Mouse (Mus musculus) MN1 (cell line): ENCODE results near the gene Usp18.

Experiments
- DNase-seq: peaks from one replicate; pipeline ENCODE4 v3.0.0-alpha.2; 2016; ENCODE audit warnings: low spot score

Usp18 gene

DNA sequence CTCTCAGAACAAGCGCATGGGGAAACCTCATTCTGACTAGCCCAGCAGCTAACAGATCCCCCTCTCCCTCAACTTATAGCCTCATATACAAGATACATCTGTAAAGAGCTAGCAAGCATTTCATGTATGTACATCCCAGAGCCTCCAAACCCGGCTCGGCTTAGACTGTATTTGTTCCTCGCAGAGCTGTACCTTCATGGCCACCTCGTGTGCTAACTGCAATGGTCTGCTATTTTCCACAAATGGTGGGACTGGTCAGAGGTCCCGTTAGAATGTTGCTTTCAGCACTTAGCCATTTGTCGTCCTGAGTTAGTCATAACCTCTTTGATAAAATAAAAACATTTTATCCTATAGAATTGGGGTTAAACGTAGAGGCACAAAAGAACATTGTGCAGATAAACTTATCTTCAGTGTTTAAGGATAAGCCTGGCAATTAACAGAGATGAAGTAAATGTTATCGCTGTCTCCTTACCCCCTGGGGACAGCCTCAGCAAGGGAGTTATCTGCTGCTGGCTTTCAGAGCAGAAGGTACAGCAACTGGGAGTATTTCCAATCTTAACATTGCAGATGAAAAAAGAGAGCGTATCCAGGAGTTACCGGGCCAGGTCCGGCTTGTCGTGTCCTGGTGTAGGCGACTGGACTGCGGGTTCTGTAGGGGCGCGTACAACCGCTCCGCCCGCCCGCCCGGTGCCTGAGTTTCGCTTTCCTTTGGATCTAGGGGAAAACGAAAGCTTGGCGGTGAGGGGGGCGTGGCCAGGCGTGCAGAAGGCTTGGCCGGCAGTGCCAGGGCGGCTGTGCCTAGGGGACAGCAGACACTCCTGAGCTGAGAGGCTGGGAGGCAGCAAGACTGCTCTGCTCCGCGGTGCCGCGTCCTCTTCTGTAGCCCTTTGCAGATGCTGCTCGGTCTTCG, at the start of gene Usp18:
Gene Usp18 (plus strand): TSS at position 780 of the 910 bp plus-strand sequence.
- DNase-seq, result peak; percentile 92

DNA sequence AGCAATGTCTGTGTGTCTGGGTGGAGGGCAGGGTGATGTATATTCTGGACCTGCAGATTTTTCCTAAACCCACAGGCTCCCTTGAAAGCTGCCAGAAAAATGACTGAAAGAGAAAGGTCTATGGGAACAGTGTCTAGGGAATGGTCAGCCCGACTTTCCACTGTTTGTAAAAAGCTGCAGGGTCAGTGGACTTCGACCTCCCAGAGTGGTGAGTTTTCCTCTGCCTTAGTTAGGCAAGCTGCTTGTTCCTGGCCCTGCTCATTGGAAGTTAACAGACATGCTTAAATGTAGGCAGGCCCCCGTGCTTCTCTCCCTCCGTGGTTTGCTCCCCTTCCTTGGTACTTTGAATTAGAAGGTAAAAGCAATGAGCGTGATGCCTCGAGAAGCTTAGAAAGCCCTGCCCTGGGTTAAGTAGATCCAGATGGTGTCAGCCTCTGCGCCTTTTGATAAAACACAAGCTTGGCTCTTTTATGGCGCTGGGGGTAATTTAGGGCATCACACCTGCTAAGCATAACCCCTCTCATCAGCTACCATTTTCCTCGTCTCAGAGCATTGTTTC, 47.8 kb upstream of the Usp18 start:
- DNase-seq, result no peak

DNA sequence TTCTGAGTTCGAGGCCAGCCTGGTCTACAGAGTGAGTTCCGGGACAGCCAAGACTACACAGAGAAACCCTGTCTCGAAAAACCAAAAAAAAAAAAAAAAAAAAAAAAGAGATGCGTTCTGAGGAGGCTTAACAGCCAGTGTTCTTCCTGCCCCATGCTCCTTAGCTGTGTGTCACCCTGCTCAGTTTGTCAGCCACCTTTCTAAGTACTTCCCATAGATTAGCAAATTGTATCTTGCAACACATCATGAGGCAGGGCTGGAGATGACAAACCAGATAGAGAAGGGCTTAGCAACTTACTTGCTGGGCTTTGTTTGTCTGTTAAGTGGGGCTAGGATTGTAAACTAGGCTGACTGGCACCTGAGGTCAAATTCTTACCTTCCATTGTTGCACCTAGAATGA, 45.2 kb upstream of the Usp18 start:
- no peak for DNase-seq

DNA sequence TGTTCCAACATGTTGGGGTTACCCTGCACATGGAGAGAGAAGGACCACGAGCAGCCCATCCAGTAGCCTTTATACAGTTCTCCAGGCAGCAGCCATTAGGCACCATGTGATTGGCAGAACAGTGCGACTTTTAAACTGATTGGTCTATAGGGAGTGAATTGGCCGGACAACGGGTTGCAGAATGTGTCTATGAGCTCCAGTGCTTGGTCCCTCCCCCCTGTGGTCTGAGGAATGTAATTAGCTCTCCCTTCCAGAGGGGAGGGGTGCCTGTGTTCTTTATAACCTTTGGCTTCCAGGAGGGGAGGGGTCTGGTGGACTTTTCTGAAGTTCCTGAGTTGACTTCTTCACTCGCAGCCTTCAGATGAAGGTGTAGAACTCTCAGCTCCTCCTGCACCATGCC, 43.7 kb upstream of the Usp18 start:
- DNase-seq, result no peak

DNA sequence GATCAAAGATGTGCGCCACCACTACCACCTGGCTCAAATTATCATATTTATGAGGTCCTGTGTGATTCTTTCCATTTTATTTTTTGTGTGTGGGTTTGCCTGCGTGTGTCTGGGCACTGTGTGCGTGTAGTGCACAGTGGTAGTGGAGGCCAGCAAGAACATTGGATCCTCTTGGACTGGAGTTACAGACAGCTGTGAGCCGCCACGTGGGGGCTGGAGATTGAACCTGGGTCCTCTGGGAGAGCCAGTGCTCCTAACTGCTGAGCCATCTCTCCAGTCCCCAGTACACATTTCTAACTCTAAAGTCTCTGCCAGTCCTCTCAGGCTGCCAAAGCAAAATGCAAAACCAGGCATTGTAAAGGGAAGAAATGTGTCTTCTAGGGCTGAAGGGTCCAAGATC, 39.2 kb upstream of the Usp18 start:
- no peak for DNase-seq

DNA sequence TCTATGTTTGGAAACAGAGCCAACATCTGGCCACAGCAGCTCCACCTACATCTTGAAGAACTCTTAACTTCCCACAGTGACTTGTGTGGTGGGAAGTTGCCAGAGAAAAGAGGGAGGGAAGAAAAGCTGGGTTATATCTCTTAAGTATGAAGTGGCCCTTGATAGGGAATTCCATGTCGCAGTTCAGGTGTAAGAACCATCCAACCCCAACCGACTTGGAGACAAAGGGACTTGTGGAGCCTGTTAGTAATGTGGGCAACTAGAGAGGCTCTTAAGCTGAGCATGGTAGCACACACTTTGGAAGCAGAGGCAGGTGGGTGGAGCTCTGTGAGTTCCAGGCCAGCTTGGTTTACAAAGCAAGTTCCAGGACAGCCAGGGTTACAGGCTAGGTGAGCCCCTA, 36.1 kb upstream of the Usp18 start:
- DNase-seq, result no peak

DNA sequence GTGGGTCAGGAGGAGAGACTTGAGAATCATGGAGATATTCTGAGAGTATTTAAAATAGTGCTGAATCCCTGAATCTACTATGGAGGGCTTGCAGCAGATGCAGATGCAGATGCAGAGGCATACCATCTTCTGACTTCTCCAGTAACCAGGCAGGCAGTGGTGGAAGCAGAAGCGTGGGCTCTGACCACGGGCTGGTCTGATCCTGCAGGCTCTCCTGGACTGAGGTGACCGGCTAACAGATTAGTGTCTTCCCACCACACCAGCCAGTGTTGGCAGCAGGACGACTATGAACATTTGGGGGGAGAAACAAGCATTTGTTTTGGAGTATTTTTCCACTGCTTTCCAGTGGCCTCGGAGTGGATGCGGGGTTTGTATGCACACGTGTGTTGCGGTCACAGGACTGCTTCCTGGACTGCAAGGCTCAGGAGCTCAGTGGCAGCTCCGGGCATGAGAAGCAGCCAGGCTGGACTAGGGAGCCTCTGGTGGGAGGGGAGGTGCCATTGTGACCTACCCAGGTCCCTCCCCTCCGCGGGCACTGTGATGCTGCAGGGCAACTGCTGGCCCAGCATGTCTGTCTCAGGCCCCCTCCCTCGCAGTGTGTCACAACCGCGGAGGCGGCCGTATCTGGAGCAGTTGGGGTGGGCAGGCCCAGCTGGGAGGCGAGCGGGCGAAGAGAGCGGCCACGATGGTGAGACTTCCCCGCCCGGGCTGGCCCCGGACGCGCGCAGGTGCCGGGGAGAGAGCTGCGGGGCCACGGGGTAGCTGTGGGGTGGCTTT, 35.4 kb upstream of the Usp18 start, which contains the start of gene Tuba8:
Gene Tuba8 (plus strand): TSS at position 548 of the 777 bp plus-strand sequence.
- DNase-seq, result peak; percentile 81

DNA sequence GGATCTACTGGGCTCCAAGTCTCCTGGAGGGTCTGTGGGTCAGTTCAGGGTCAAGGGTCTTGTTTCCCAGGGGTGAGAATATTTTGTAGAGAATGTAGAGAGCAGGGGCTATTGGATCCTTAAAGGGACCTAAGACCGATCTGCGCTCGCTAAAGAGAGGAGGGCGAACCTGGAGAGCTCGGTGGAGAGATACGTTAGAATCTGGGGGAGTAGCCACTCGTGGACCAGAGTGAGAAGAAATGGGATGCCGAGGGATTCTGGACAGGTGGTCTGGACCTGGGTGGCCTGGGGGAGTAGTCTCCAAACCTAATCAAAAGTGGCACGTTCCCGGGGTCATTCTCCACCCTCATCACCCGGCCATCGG, 34.8 kb upstream of the Usp18 start:
- DNase-seq, result no peak

DNA sequence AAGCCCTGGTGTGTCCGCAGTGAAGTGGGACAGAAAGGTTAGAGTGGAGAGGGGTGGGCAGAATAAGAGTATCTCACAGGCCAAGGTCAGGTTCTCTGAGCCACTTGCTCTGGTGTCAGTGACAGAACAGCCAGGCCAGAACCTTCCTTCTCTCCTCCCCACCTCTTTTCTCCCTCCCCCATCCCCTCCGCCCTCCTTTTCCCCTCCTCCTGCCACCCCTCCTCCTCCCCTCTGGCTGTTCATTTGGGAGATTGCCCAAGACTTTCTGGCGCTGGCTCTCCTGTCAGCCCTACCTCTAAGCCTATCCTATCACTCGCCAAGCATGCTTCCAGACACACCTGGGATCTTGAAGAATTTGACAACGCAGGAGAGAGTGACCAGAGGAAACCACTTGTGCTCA, 34.0 kb upstream of the Usp18 start:
- DNase-seq, result peak; percentile 45

DNA sequence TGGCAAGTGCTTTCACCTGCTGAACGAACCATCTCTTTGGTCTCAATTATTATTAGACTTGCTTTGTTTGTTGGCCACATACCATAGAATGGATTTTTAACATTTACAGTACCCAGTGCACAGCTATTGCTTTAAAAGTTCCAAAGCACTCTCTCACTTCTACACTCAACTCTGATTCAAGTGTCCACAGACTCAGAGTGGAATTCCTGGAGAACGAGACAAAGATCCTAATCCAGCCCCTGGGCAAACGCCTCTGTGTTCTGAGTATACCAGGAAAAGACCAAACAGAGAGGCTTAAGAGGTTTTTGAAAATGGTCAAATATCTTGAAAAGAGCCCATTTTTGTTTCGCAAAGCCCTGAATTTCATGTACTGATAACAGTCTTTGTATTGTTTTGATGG, 32.7 kb upstream of the Usp18 start:
- DNase-seq, result no peak

DNA sequence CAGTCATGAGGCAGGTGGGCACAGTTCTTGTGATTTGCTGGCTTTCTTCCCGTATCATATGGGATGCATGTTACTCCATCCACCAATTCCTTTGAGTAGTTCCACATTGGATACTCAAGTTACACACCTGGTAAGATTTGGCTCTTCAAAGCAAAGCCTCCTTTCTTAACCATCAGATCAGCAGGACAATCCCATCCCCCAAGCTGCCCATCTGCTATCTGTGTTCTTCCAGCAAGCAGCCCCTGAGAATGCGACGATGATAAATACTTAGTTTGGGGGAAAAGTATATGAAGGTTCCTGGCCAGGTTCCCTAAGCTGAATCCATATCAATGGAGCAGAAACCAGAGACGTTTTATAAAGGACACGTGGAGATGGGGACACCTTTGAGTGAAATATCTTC, 31.5 kb upstream of the Usp18 start:
- no peak for DNase-seq

DNA sequence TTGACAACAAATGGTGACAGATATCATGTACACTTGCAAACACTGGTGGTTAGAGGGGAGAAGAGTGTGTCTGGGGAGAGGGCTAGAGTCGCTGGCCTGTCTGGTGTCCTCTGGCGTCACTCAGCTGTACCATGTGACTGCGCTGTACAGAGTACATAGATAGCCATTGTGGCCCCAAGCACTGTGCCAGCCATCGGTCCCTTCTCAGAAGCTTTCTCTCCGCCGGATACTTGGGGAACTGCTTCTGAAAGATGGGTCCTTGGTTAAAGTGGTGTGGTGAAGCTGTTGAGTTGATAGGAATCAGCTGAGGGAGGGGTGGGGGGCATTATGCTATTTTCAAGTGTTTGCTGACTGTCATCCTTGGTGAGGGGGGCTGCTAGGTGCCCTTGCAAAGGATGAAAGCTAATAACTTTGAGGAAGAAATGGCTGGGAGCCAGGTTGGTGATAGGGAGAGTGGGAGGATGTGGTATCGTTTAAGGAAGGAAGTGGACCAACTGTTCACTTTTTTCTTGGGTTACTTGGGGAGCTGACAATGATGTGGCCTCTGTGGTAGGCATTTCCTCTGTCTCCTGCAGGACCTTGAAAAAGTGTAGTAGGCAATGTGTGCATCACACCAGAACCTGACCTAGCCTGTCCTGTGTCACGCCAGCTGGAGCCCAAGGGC, 30.9 kb upstream of the Usp18 start:
- no peak for DNase-seq

DNA sequence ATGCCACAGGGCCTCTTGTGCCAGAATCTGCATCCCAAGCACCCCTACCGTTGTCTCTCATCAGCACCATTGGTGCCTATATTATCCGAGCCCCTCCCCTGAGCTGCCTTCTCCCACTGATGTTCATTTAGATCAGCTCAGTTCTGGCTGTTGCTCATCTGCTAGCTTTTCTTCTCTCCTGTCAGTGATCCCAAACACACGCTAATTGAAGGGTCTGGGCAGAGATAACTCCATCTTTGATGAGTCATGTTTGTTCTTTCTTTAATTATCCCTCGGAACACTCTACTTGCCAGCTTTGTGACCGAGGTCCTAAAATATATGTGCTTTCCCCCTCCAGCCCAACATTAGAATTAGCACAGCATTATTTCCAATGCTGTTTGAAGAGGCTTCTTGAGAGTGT, 30.4 kb upstream of the Usp18 start:
- DNase-seq, result peak; percentile 58

DNA sequence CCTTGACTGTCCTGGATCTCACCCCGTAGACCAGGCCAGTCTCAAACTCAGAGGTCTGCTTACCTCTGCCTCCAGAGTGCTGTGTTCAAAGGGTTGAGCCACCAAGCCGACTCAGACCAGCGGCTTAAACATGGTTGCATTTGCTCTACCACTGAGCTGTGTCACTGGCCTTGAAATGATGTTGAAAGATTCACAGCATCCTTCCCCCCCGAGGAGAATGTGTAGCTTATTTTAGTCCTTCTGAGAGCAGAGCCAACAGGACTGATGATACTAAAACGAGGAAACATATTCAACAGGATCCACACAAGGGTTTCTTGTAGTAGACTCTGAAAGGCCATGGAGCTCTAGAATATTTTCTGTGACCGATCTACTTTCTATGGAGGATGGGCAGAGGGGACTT, 29.8 kb upstream of the Usp18 start:
- no peak for DNase-seq

DNA sequence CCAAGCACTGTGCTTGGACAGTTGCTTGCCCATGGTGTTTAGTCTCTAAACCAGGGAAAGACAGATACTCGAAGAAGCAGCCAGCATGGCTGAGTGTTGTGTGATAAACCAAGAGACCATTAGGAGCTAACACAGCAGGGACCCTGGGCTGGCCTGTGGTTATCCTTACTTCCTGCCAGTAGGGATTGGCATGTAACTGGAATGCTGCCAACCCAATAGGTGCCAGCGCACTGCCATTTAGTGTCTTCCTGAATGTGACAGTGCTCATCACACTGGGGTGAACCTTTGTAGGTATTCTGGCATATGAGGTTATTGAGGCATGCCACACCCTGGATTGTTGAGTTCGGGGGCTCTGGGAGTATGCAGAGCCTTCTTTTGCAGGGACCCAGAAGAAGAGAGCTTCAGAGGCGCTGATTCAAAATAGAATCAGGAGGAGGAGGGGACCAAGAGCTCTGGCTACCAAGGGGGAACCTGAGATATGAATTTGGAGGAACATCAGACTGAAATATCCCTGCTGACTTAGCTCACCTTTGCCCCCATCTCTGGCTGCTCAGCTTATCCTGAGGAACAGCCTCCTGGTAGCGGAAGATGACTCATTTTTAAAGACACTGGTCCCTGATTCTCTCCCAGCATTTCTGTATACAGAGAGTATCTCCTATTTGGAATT, 29.0 kb upstream of the Usp18 start:
- peak; percentile 42 for DNase-seq

DNA sequence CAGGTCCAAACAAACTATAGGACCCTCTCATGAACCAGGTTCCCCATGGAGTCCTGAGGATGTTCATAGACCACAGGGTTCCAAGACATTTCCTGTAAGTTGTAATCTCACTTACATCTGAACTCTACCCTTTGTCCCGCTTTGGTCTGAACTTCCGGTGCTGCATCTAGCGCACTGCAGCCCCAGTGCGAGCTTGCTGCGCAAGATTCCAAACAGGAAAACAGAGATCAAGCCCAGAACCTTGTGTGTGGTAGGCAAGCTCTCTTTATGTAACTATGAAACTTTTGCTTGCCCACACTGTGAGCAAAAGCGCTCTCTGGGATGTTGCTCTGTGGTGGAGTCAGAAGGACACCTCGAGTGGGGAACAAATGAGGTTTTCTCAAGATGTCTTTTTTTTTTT, 27.7 kb upstream of the Usp18 start:
- DNase-seq, result no peak

DNA sequence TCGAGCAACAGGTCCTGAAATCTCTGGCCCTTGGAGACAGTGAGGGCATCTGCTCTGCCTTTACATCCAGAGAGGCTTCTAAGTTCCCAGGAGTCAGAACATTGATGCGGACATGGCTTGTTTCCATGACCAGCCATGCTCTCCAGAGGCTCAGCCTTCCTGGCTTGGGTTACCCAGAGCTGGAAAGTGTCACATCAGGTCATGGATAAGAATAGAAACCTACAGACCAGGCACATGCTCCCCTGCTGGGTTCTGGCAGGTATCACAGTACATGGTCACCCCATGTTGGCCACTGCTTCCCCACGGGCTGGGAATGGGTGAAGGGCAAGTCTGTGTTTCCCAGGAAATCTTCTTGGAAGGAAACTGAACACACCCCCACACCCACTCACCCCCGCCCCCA, 26.3 kb upstream of the Usp18 start:
- DNase-seq, result no peak

DNA sequence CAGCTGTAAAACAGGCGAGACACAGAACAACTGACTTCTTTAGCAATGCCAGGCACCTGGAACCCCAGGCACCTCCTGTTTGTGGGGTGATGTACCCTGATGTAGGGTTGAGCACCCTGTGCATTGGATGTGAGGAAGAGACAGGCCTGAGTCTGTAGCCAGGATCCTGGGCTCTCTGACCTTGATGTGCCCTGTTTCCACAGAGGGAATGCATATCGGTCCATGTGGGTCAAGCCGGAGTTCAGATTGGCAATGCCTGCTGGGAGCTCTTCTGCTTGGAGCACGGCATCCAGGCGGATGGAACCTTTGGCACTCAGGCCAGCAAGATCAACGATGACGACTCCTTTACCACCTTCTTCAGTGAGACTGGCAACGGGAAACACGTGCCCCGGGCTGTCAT, 25.5 kb upstream of the Usp18 start:
- DNase-seq, result no peak

DNA sequence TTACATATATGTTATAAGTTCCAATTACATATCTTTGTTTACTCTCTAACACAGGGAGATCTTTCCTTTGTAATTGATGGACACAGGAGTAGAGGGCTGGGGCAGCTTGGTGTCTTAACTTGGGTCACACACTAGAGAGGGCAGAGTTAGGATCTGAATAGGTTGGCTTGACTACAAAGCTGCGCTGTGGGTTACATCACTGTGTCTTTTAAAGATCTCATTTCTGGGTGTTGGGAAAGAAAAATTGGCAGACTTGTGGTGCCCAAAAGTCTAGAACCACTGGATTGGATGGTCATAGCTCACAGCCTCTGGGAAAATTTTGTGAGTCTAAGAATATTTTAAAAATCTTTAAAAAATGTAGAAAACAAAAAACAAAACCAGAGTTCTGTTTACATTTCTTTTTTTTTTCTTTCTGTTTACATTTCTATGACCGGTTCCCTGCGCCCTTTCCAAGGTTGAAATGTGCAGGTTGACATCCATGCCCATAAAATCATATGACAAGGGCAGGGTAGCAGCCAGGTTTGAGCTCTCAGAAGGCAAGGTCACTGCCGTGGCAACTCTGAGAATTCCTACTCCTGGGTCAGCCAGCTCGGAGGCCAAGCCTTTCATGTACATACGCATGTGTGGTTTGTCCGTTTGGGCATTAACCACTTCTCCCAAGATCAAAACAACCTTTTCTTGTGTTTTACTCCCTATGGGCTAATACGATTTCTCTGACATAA, 23.7 kb upstream of the Usp18 start:
- no peak for DNase-seq

DNA sequence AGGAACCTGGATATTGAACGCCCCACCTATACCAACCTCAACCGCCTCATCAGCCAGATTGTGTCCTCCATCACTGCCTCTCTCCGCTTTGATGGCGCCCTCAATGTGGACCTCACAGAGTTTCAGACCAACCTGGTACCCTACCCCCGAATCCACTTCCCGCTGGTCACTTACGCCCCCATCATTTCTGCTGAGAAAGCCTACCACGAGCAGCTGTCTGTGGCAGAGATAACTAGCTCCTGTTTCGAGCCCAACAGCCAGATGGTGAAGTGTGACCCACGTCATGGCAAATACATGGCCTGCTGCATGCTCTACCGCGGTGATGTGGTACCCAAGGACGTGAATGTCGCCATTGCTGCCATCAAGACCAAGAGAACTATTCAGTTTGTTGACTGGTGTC, 22.7 kb upstream of the Usp18 start:
- DNase-seq, result no peak

DNA sequence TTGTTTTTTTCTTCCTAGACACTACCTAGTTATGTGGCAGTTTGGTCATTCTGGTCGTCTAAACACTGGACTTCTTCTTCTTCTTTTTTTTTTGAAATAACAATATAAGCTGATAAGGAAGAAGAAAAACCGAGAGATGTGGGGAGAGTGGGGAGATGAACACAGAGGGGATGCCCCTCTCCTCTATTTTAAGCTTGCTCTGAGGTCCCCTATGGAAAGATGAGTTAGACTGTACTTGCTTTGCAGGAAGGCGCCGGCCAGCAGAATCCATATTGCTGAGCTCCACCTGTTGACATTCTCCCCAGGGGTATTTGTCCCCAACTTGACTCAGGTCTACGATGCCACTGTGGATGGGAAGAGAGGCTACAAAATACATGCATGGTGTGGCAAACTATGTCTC, 21.6 kb upstream of the Usp18 start:
- no peak for DNase-seq
